Mouse (Mus musculus): Measurements from ENCODE around the gene Fat3.

The Fat3 gene

GRCm38 (mm10) chr9:16437805-16438204, 63.3 kb downstream of the Fat3 start:
- DNase-seq (ENCODE audit: low spot score in 2 of 2) = no peak

- no peak for DNase-seq (ENCODE audit: low spot score in 2 of 2)
Observed at GRCm38 (mm10) chr9:16428589-16428988, 72.5 kb downstream of the Fat3 start.

DNA sequence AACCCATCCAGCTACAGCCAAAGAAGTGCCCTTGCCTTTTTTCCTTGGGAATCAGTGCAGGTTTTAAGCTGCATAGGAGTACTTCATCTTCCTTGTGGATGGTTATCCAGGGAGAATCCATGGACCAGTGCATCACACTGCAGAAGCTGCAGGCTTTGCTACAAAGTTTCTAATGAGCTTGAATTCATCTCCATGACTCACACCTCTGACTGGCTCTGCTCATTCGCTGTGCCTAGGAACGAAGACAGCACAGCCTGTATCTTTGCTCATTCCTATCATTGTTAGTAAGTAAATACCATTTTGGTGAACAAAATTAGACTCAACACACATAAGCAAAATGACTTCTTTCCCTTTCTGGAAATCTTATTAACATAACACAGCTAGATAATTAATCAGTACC, 78.4 kb downstream of the Fat3 start:
- no peak for DNase-seq (ENCODE audit: low spot score in 2 of 2)

- no peak for DNase-seq (ENCODE audit: low spot score in 2 of 2)
Observed at GRCm38 (mm10) chr9:16402815-16403214, 98.3 kb downstream of the Fat3 start.

- no peak for DNase-seq (ENCODE audit: low spot score in 2 of 2)
Observed at GRCm38 (mm10) chr9:16398734-16399686, 102.1 kb downstream of the Fat3 start.

DNA sequence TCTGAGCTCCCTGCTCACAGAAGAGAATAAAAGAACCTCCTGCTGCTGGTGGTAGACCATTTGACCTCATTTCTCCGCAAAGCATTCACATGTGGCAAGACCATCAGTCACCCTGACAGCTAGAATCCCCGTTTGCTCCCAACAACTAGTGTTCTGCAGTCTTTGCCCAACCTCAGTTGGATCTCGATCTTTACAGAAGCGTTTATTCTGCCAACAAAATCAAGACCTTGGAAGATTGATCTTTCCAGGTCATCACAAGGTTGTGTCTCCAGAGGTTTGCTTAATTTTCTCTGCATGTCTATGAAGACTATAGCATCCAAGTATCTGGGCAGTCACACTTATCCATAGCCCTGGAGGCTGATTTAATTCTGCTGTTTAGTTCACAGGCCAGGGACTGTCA, 111.9 kb downstream of the Fat3 start:
- DNase-seq (ENCODE audit: low spot score in 2 of 2) = no peak

- DNase-seq (ENCODE audit: low spot score in 2 of 2) = no peak
Observed at GRCm38 (mm10) chr9:16387527-16387926, 113.6 kb downstream of the Fat3 start.

GRCm38 (mm10) chr9:16363713-16364112, 137.4 kb downstream of the Fat3 start:
- DNase-seq (ENCODE audit: low spot score in 2 of 2) = no peak

- DNase-seq (ENCODE audit: low spot score in 2 of 2) = no peak
Observed at GRCm38 (mm10) chr9:16361811-16362210, 139.3 kb downstream of the Fat3 start.

- no peak for DNase-seq (ENCODE audit: low spot score in 2 of 2)
Observed at GRCm38 (mm10) chr9:16356636-16357035, 144.4 kb downstream of the Fat3 start.

GRCm38 (mm10) chr9:16354906-16355305, 146.2 kb downstream of the Fat3 start:
- no peak for DNase-seq (ENCODE audit: low spot score in 2 of 2)

DNA sequence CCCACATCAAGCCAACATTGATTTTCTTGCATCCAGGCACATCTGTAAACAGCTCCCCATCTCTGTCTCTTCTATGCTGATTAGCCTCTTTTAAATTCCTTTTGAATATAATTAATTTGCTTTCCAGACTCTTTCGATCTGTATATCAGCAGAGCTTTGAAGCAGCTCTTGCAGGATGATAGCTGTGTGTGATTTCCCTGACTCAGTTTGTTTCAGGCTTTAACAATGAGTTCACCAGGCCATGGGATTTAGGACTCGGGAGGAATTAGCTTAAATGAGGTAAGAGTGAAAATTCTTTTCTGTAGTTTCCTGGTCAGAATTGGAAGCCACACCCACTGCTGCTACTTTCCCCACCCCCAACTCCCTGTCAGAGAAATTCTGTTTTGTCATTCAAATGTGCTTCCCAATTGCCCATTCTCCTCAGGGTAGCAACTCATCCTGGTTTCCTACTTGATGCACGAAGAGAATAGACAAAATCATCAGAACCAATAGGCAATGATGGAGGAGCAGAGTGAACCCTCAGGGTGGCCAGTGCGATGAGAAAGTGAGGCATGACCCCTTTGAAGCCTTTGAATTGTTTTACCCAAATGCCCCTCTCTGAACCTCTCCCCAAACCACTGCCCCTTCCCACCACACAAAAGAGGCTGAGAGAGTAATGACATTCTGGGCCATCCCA, 147.9 kb downstream of the Fat3 start:
- DNase-seq (ENCODE audit: low spot score in 2 of 2) = no peak

DNA sequence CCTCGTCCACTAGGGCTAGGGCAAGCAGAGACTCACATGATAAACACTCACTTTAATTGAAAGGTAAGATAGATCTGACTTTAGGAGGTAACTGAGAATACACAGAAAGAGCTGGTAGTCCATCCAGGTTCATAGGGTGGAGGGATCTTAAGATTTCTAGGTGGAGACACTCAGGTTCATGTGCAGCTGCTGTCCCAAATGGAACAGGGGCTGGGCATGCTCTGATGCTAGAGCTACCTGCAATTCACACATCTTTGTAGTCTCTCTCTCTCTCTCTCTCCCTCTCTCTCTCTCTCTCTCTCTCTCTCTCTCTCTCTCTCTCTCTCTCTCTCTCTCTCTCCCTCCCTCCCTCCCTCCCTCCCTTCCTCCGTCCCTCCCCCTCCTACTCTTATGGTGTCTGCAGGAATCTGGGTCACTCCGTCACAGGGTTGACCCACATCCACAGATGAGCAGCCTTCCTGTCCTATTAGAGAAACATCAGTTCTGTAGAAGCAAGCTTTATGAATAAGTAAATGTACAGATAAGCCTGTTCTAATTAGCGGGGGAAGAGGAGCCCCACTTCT, 148.5 kb downstream of the Fat3 start:
- no peak for DNase-seq (ENCODE audit: low spot score in 2 of 2)

DNA sequence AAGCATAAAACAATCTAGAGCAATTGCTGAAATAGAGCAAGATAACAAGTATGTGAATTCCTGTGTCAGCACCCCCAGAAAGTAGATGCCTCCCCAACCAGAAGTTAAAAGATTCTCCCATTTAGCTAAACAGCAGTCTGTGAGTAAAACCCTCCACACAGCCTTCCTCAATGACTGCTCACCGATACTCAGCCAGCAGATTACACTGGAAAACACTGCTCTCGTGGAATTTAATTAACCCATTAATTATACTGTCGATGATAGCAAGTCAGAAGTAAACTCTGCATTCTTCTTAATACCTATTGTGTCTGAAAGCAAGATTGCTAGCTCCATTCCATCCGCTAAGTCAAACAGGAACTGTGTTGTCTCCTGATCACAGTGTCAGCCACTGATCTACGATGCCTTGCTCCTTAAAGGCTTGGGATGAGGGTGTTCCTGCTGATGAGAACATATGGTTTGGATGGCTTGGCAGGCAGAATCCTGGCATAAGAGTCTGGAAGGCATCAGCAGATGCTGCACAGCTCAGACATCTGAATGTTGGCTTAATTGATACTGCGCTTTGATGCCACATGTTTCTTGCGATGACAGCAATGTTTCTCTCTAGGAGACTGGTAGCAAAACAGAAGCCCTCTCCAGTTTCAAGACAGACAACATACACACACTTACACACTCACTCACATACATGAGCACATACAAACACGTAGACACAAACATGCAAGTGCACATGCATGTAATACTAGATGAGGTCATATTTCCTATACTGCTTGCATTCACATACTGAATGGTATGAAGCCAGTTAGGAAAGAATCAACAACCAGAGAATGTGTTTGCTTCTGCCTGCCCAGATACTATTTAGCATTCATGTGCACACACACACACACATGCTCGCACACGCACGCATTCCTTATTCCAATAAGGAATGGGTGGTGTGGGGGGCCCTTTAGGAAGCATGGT, 155.9 kb downstream of the Fat3 start:
- no peak for DNase-seq (ENCODE audit: low spot score in 2 of 2)

DNA sequence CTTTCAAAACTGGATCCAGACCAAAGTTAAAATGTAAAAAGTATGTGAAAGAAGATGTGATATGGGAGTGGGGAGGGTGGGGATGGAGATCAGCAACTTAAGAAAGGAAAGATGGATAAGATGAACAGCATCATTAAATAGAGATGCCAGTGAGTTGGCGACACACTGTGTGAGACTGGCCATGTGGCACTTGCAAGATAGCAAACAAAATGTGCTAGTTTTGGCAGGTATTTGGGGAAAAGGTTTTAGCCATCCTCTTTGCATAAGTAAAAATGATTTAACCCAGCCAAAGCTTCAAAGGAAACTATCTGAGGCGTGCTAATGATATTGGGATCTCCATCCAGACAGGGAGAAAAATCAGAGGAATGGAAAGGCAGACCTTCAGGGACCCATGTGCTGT, 157.9 kb downstream of the Fat3 start:
- no peak for DNase-seq (ENCODE audit: low spot score in 2 of 2)

DNA sequence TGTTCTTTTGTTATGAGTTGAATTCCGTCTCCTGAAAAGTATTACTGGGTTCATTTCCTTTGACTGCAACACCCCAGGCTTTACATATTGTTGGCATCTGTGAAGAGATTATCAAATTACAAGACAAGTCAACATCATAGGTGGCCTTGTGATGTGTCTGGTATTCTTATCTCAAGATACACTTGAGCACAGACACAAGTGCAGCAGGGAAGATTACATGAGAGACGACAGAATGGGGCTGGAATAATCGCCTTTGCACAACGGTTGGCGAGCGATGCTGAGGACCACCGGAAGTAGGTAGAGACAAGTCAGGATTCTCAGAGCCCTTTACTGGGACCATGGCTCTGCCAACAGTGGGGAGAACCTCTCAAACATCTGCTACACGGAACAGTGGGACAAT, 158.5 kb downstream of the Fat3 start:
- no peak for DNase-seq (ENCODE audit: low spot score in 2 of 2)

- no peak for DNase-seq (ENCODE audit: low spot score in 2 of 2)
Observed at GRCm38 (mm10) chr9:16330290-16330984, 170.6 kb downstream of the Fat3 start.

DNA sequence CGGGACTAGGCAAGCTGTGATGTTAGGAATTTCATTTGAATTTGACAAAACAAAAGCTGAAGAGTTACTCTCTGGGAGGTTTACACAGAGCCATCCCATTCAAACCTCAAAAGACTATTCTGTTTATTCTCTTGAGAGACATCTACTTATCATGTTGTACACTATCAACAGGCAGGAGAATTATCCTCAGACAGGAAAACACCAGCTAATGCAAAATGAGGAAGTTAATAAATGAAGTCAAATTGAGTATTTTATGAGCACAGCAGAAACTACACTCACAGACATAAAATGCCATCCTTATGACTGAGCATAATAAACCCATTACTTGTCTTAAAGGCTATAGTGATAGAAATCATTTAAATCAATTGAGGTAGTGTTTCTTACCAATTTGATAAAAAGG, 182.1 kb downstream of the Fat3 start:
- DNase-seq (ENCODE audit: low spot score in 2 of 2) = no peak

- DNase-seq (ENCODE audit: low spot score in 2 of 2) = no peak
Observed at GRCm38 (mm10) chr9:16312599-16313197, 188.4 kb downstream of the Fat3 start.

All from urinary bladder, postnatal 4 days (tissue).